Mouse (Mus musculus) urinary bladder, postnatal 25 days (tissue): ENCODE data around the gene P3h4.
A peak's percentile ranks its signal among the peaks of the same experiment; 100 is the strongest.

Experiments
- DNase-seq: peaks from one replicate; pipeline ENCODE4 v3.0.0; 2022; ENCODE audit warnings: low spot score

Gene P3h4

GRCm38 (mm10) chr11:100392958-100393357, 21.7 kb downstream of the P3h4 start:
- DNase-seq = no peak

- no peak for DNase-seq
Observed at GRCm38 (mm10) chr11:100391884-100392345, 22.7 kb downstream of the P3h4 start.

- no peak for DNase-seq
Observed at GRCm38 (mm10) chr11:100391081-100391883, 23.4 kb downstream of the P3h4 start.

GRCm38 (mm10) chr11:100389931-100390445, 24.6 kb downstream of the P3h4 start:
- no peak for DNase-seq

- no peak for DNase-seq
Observed at GRCm38 (mm10) chr11:100388588-100388987, 26.0 kb downstream of the P3h4 start.

GRCm38 (mm10) chr11:100387589-100388375, 26.9 kb downstream of the P3h4 start:
- no peak for DNase-seq

- DNase-seq = no peak
Observed at GRCm38 (mm10) chr11:100387111-100387510, 27.5 kb downstream of the P3h4 start.

- DNase-seq = no peak
Observed at GRCm38 (mm10) chr11:100386586-100386985, 28.1 kb downstream of the P3h4 start.

- no peak for DNase-seq
Observed at GRCm38 (mm10) chr11:100385016-100385415, 29.6 kb downstream of the P3h4 start.

GRCm38 (mm10) chr11:100382682-100383081, 32.0 kb downstream of the P3h4 start:
- DNase-seq = no peak

- no peak for DNase-seq
Observed at GRCm38 (mm10) chr11:100379311-100379710, 35.3 kb downstream of the P3h4 start.

GRCm38 (mm10) chr11:100378446-100378845, 36.2 kb downstream of the P3h4 start:
- DNase-seq = no peak

GRCm38 (mm10) chr11:100377989-100378388, 36.6 kb downstream of the P3h4 start:
- DNase-seq = no peak

GRCm38 (mm10) chr11:100376746-100377389, 37.8 kb downstream of the P3h4 start:
- no peak for DNase-seq

GRCm38 (mm10) chr11:100376005-100376404, 38.6 kb downstream of the P3h4 start:
- DNase-seq = no peak

- DNase-seq = no peak
Observed at GRCm38 (mm10) chr11:100375127-100375526, 39.5 kb downstream of the P3h4 start.

- no peak for DNase-seq
Observed at GRCm38 (mm10) chr11:100371981-100372558, 42.6 kb downstream of the P3h4 start.

- no peak for DNase-seq
Observed at GRCm38 (mm10) chr11:100369822-100370221, 44.8 kb downstream of the P3h4 start.

- DNase-seq = no peak
Observed at GRCm38 (mm10) chr11:100369145-100369544, 45.5 kb downstream of the P3h4 start.

GRCm38 (mm10) chr11:100362979-100363562, 51.6 kb downstream of the P3h4 start:
- DNase-seq = peak; percentile 61

- peak; percentile 73 for DNase-seq
Observed at GRCm38 (mm10) chr11:100362209-100362978, 52.2 kb downstream of the P3h4 start.
